Mouse (Mus musculus) intestine, embryonic 15.5 days (tissue): Measurements from ENCODE around the gene Fam120a. TPM values are rescaled to one million over a fixed set of nuclear protein-coding genes. Genes with fewer than 3 reads are reported as not detected.

Experiments used
- ATAC-seq: fragments of 200-750 bp; cut with Nextera tagmentation; 2 replicates; pipeline ENCODE4 v1.8.0; 2017; ENCODE audit warnings: moderate TSS enrichment, moderate library complexity
- H3K27ac ChIP-seq: fragments of 300-500 bp; sonication (generic); 2 replicates; pipeline ENCODE4 v1.5.1; 2015; ENCODE audit warnings: mild to moderate bottlenecking, inconsistent platforms
- H3K27me3 ChIP-seq: fragments of 300-500 bp; sonication (generic); replicated peaks from 2 replicates; pipeline ENCODE4 v1.6.1; 2015; ENCODE audit warnings: inconsistent platforms
- H3K36me3 ChIP-seq: fragments of 300-500 bp; sonication (generic); 2 replicates; pipeline ENCODE4 v1.6.1; 2015; ENCODE audit warnings: inconsistent platforms
- H3K4me1 ChIP-seq: fragments of 300-500 bp; sonication (generic); replicated peaks from 2 replicates; pipeline ENCODE4 v1.6.1; 2015; ENCODE audit warnings: inconsistent platforms
- H3K4me2 ChIP-seq: fragments of 300-500 bp; sonication (generic); replicated peaks from 2 replicates; pipeline ENCODE4 v1.6.1; 2015; ENCODE audit warnings: mild to moderate bottlenecking, inconsistent platforms
- H3K4me3 ChIP-seq: fragments of 300-500 bp; sonication (generic); replicated peaks from 2 replicates; pipeline ENCODE4 v1.5.1; 2015; ENCODE audit warnings: inconsistent platforms
- H3K9ac ChIP-seq: fragments of 300-500 bp; sonication (generic); 2 replicates; pipeline ENCODE4 v1.6.1; 2015; ENCODE audit warnings: inconsistent platforms
- H3K9me3 ChIP-seq: fragments of 300-500 bp; sonication (generic); 2 replicates; pipeline ENCODE4 v1.6.1; 2016; ENCODE audit warnings: inconsistent platforms
- WGBS: fragments of 180-500 bp; shearing (Covaris S2); methylation state at CpG from one replicate; pipeline ENCODE4 v1.1.7; 2015; 5-methylcytosine and 5-hydroxymethylcytosine counted together
- polyA plus RNA-seq: library from polyadenylated mRNA; unstranded; fragments of >200 nt; fragmentation: Nextera tagmentation; extraction: Ambion mirVana; gene quantifications from 2 replicates; pipeline ENCODE4 v1.2.1, GENCODE M21; 2015

Gene Fam120a
- polyA plus RNA-seq, result 30.5 and 30.7 TPM in 2 replicates

DNA sequence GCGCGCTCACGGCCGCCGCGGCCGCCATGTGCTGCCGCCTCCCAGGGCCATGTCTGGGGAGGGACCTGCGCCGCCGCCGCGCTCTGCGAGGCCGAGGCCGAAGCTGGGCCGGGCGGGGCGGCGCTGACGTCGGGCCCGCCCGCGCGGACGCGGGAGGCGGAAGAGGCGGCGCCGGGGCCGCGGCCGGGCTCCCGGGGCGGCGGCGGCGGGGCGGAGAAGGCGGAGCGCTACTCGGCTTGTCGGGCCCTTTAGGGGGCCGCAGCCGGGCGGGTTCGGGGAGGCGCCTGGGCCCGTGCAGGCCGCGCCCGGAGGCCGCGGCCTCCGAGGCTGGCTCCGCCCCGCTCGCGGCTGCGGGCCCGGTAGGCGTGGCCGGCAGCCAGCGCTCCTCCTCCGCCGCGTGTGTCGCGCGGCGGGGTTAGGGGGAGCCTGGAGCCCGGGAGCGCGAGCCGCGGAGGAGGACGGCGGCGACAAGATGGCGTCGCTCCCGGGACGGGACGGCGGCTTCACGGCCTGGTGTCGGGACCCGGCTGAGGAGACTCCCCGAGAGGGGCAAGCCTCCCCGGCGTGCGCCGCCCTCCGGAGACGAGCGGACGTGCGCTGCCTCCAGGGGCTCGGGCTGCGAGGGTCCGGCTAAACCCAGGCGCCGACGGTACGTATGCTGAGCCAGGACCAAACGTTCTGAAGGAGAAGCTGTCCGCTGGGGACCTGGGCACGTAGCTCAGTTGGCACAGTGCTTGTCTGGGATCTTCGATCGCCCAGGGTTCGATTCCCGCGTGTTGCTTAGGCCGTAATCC lies at the start of gene Fam120a:
TSS of gene Fam120a (minus strand) at position 62 of the 794 bp plus-strand sequence.
- peak within 1 kb of the TSS; percentile 79 for H3K4me2 ChIP-seq
- no peaks in the 10 kb centered on the region for H3K9me3 ChIP-seq

GRCm38 (mm10) chr13:49017375-49017774 lies 49.6 kb upstream of the Fam120a start:
- WGBS, result 94% methylated on average over 1 of the region's 1 CpGs
- H3K36me3 ChIP-seq, result no peaks in the 10 kb centered on the region
- ATAC-seq, result no peak
- H3K9ac ChIP-seq, result no peak overlapping the region
- H3K9me3 ChIP-seq, result no peaks in the 10 kb centered on the region
- H3K27ac ChIP-seq, result no peak overlapping the region
- H3K4me1 ChIP-seq, result peaks cover 15% of the 10 kb centered on the region
- H3K4me3 ChIP-seq, result no peak overlapping the region
- H3K27me3 ChIP-seq, result no peaks in the 10 kb centered on the region
- H3K4me2 ChIP-seq, result no peak overlapping the region

More for the DNA sequence above, at the start of gene Fam120a:
- under 1% methylated on average over 114 of the region's 116 CpGs for WGBS
- Histone ChIP-seq H3K36me3 (no peaks in the 10 kb centered on the region), H3K4me3 (peak within 1 kb of the TSS; percentile 98), H3K4me1 (peaks cover 22% of the 10 kb centered on the region), H3K27ac (peak within 1 kb of the TSS; percentile 97), H3K9ac (peak within 1 kb of the TSS; percentile 98), H3K27me3 (no peaks in the 10 kb centered on the region)
- ATAC-seq, result peak; percentile 93

- peaks cover 15% of the 10 kb centered on the region for H3K4me1 ChIP-seq
- H3K4me3 ChIP-seq, result peak overlapping the region; percentile 11; the same call in 1 of the 2 replicates
- WGBS, result 23% methylated on average over 16 of the region's 16 CpGs
- no peak overlapping the region for H3K9ac ChIP-seq
- no peaks in the 10 kb centered on the region for H3K36me3 ChIP-seq
- peak; percentile 80 for ATAC-seq
- no peaks in the 10 kb centered on the region for H3K27me3 ChIP-seq
- H3K27ac ChIP-seq, result peak overlapping the region; percentile 44
- peak overlapping the region; percentile 64 for H3K4me2 ChIP-seq
- no peaks in the 10 kb centered on the region for H3K9me3 ChIP-seq
Observed at GRCm38 (mm10) chr13:49016311-49016761, 48.5 kb upstream of the Fam120a start.

DNA sequence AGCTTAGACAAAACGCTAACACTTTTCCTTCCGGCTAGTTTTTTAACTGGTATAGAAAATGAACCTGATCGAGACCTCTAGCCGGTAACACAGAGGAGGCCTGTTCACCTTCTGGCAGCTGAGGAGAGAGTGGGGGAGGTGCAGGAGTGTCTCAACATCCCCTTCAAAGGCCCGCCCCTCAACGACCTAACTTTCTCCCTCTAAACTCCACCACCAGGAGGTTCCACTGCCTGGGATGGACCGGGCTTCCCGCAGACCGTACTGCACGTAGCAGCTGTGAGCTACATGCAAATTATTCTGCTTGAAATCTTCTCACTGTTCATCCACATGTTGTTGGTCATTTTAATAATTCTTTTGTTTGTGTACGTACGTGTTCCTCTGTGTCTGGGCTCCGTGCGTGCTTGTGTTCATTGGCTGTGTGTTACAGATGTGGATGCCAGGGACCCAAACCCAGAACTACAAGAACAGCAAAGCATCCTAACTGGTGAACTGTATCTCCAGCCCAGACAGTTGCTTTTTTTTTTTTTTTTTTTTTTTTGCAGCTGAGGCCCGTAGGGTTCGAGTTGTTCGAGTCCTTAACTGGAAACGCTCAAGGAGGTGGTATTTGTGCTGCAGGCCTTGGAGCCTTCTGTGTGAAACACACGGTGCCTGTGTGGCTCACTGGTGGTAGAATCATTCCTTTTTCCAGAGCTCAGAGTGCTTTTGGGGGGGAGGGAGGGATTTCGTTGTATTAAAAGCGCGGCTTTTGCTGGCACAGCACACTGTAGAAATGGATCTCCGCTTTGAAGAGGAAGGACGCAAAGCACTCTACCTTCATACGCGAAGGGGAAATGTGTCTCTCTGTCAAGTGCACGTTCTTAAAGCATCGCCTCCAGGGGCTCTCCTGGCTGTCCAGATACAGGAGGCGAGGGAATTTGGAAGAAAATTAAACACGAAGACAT lies 47.8 kb upstream of the Fam120a start:
- 13% methylated on average over 30 of the region's 30 CpGs for WGBS
- no peaks in the 10 kb centered on the region for H3K27me3 ChIP-seq
- no peaks in the 10 kb centered on the region for H3K36me3 ChIP-seq
- peak; percentile 77 for ATAC-seq
- peaks cover 15% of the 10 kb centered on the region for H3K4me1 ChIP-seq
- H3K4me3 ChIP-seq, result peak overlapping the region; percentile 11
- peak overlapping the region; percentile 44 for H3K27ac ChIP-seq
- H3K9ac ChIP-seq, result no peak overlapping the region
- H3K4me2 ChIP-seq, result peak overlapping the region; percentile 64
- no peaks in the 10 kb centered on the region for H3K9me3 ChIP-seq

DNA sequence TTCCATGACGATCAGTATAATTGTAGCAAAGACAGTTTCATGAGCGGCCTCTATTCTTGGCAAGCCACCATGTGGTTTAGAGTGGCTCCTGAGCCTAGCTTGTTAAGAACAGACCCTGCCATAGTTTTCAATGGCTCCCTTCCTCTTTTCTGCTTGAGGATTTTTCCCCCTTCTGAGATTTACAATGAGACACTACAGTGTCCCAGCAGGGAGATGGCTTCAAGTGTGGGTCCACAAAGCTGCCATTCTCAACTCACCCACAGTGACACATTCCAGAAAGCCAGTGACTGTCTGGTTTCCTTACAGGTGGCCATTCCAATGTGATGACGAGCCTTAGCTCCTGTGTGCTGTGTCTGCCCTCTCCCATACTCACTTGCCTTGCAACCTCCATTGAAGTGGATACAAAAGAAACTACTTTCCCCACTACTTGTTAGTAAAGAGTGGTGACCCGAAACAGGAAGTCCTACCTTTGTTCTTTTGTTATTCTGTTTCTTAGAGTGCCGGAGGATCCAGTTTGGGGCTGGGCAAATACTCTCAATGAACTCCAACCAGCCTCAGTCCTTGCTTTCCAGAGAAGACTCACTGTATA lies 45.5 kb upstream of the Fam120a start:
- no peaks in the 10 kb centered on the region for H3K27me3 ChIP-seq
- no peak for ATAC-seq
- no peak overlapping the region for H3K9ac ChIP-seq
- no peak overlapping the region for H3K27ac ChIP-seq
- no peak overlapping the region for H3K4me2 ChIP-seq
- no peak overlapping the region for H3K4me3 ChIP-seq
- WGBS, result 71% methylated on average over 5 of the region's 5 CpGs
- no peaks in the 10 kb centered on the region for H3K36me3 ChIP-seq
- H3K9me3 ChIP-seq, result no peaks in the 10 kb centered on the region
- peaks cover 15% of the 10 kb centered on the region for H3K4me1 ChIP-seq

GRCm38 (mm10) chr13:49001691-49002090 lies 33.9 kb upstream of the Fam120a start:
- Histone ChIP-seq H3K4me1 (no peaks in the 10 kb centered on the region), H3K4me3 (no peak overlapping the region), H3K9ac (no peak overlapping the region), H3K27me3 (no peaks in the 10 kb centered on the region), H3K36me3 (no peaks in the 10 kb centered on the region), H3K9me3 (no peaks in the 10 kb centered on the region), H3K4me2 (no peak overlapping the region), H3K27ac (no peak overlapping the region)
- ATAC-seq, result no peak
- WGBS, result 57% methylated on average over 3 of the region's 3 CpGs

GRCm38 (mm10) chr13:48998591-48998990 lies 30.8 kb upstream of the Fam120a start:
- Histone ChIP-seq H3K36me3 (no peaks in the 10 kb centered on the region), H3K4me2 (no peak overlapping the region), H3K27me3 (no peaks in the 10 kb centered on the region), H3K9me3 (no peaks in the 10 kb centered on the region), H3K4me1 (no peaks in the 10 kb centered on the region), H3K27ac (no peak overlapping the region), H3K9ac (no peak overlapping the region), H3K4me3 (no peak overlapping the region)
- ATAC-seq, result peak; percentile 71
- 13% methylated on average over 6 of the region's 6 CpGs for WGBS

DNA sequence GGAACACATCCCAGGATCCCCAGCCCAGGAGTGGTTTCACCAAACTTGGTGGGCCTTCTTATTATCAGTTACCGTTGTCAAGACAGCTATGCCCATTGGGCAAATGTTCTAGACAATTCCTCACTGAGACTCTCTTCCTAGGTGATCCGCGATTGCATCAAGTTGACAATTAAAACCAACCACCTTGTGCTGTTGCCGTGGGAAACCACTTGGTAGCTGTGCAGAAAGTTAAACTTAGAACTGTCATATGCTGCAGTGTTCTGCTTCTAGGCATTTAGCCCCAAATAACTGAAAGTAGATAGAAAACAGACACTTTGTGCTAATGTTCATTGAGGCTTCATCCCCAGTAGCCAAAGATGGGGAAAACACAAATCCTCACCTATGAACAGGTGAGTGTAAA lies 28.9 kb upstream of the Fam120a start:
- Histone ChIP-seq H3K36me3 (no peaks in the 10 kb centered on the region), H3K4me3 (no peak overlapping the region), H3K9me3 (no peaks in the 10 kb centered on the region), H3K4me1 (no peaks in the 10 kb centered on the region), H3K27ac (no peak overlapping the region), H3K27me3 (no peaks in the 10 kb centered on the region), H3K4me2 (no peak overlapping the region), H3K9ac (no peak overlapping the region)
- ATAC-seq, result no peak
- WGBS, result 83% methylated on average over 4 of the region's 4 CpGs

DNA sequence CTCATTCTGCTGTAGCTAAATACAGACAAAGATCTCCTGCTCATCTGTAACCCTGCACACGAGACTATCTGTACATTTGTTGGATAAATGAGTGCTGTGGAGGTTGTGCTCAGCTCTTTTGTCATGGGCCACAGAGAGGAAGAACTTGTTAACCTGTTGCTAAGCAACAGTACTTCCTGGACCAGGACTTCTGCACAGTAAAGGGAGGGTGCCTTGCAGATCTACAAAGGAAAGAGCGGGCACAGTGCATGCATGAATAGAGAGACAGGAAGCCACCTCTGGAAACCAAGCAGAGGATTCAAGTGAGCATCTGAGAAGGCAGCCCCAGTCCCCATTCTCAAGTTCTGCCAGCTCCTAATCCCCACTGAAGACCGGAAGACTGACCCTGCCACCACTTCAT lies 27.1 kb upstream of the Fam120a start:
- H3K36me3 ChIP-seq, result no peaks in the 10 kb centered on the region
- no peak overlapping the region for H3K27ac ChIP-seq
- H3K4me1 ChIP-seq, result no peaks in the 10 kb centered on the region
- no peak for ATAC-seq
- no peak overlapping the region for H3K9ac ChIP-seq
- no peak overlapping the region for H3K4me2 ChIP-seq
- H3K4me3 ChIP-seq, result no peak overlapping the region
- no peaks in the 10 kb centered on the region for H3K9me3 ChIP-seq
- 36% methylated on average over 3 of the region's 3 CpGs for WGBS
- H3K27me3 ChIP-seq, result no peaks in the 10 kb centered on the region

GRCm38 (mm10) chr13:48992914-48993313 lies 25.1 kb upstream of the Fam120a start:
- Histone ChIP-seq H3K27me3 (no peaks in the 10 kb centered on the region), H3K36me3 (no peaks in the 10 kb centered on the region), H3K4me1 (no peaks in the 10 kb centered on the region), H3K4me2 (no peak overlapping the region), H3K9me3 (no peaks in the 10 kb centered on the region), H3K27ac (no peak overlapping the region), H3K4me3 (no peak overlapping the region), H3K9ac (no peak overlapping the region)
- no peak for ATAC-seq

DNA sequence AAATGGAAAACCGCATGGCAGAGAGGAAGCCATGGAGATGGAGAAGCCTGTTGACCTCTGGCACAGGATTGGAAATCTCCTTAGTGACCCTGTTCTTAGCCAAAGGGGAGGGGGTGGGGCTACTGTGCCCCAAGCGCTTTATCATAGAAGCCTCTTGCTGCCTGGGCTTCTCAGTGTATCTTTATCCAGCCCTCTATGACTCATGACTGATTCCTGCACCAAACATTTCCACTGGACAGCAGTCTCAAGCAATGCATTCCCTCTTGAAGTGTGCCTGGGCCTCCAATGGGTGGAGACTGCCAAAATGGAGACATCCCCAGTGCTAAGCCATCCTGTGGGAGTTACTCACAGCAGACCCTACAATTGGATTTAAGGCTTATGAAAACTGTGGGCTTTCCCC lies 22.3 kb upstream of the Fam120a start:
- no peak for ATAC-seq
- Histone ChIP-seq H3K4me1 (no peaks in the 10 kb centered on the region), H3K9me3 (no peaks in the 10 kb centered on the region), H3K4me2 (no peak overlapping the region), H3K9ac (no peak overlapping the region), H3K4me3 (no peak overlapping the region), H3K27ac (no peak overlapping the region), H3K27me3 (no peaks in the 10 kb centered on the region), H3K36me3 (no peaks in the 10 kb centered on the region)
- 77% methylated on average over 2 of the region's 2 CpGs for WGBS
